Mouse (Mus musculus): Measurements from ENCODE around the gene Ppp1r12c.

DNA sequence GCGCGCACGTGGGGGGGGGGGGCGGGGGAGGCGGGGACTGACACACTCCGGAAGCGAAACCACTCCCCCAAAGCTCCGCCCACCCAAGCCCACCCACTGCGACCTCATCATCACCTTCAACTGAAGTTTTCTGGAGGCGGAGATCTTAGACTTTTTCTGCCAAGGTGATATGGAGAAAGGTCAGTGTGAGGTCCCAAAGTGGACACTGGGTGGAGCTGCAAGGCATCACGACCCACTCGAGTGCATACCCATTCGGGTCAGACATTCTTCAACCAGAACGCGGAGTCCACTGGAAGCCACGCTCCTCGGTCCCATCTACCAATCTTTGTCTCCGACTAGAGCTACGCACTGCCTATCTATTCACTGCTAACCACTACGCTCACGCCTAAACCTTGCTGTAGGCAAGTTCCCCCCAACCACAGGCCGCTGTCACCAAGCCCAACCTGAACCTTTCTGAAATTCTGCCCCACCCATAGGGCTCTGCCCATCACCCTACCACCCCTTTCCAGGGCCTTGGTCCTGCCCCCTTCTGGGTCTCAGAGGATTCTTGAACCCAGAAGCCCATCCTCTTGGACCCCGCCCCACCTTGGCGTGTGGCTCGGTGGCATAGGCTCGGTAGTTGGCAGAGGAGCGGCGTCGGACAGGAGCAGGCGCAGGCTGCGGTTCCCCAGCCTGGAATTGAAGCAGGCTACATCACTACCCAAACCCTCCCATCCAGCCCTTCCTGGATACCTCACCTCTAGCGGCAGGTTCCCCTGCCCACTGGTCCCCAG is 19.9 kb upstream of the Ppp1r12c start:
- TF ChIP-seq GATA1 (IDR thresholded peaks at IDR 0.05; ENCODE audit: borderline replicate concordance, low read length) (no peak), FLI1 (IDR thresholded peaks at IDR 0.05; ENCODE audit: low read length) (no peak)
